Mouse (Mus musculus) liver, postnatal 0 days (tissue): ENCODE measurements around the gene Serpinb7.

ENCODE experiments used
- CTCF ChIP-seq: sonication (generic); IDR thresholded peaks from 2 replicates; pipeline ENCODE4 v1.5.1; 2016; ENCODE audit warnings: antibody characterized with exemption, low read depth
- EP300 ChIP-seq: IDR thresholded peaks from 2 replicates; pipeline ENCODE4 v1.6.1; 2016; ENCODE audit warnings: antibody characterized with exemption, low read depth, mild to moderate bottlenecking

DNA sequence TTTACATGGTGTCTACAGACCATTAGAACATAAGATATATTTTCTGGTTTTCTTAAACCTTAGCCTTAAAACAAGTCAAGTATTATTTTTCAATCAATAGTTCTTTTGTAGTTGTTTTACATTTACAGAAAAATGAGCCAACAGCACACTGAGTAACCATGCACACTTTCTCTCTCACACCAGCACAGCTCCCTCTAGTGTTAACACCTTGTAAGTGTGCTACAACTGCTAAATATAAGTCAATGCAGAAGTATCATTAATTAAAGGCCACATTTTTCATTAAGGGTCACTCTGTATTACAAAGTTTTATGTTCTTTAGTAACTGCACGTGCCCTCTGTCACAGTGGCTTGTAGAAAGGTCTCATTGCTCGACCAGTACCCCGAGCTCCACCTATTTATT is 46.4 kb upstream of the Serpinb7 start:
- TF ChIP-seq CTCF (peak; percentile 60), EP300 (no peak)
